Mouse (Mus musculus) limb, embryonic 11.5 days (tissue): ENCODE results near the gene Gm20661. TPM values are rescaled to one million over a fixed set of nuclear protein-coding genes. Genes with fewer than 3 reads are reported as not detected.

Experiments used
- ATAC-seq: fragments of 200-750 bp; cut with Nextera tagmentation; 2 replicates; pipeline ENCODE4 v1.8.0; 2017; ENCODE audit warnings: low read depth; ENCODE audit not compliant: insufficient number of reproducible peaks, low FRiP score, low TSS enrichment
- DNase-seq: peaks from one replicate; pipeline ENCODE4 v3.0.0-alpha.2; 2015; ENCODE audit warnings: low spot score
- H3K27ac ChIP-seq: fragments of 300-500 bp; sonication (generic); replicated peaks from 2 replicates; pipeline ENCODE4 v1.5.1; 2014; ENCODE audit warnings: low read depth, mild to moderate bottlenecking, low read length
- H3K27me3 ChIP-seq: fragments of 300-500 bp; sonication (generic); 2 replicates; pipeline ENCODE4 v1.6.1; 2014; ENCODE audit warnings: mild to moderate bottlenecking, low read length, mixed read lengths; ENCODE audit not compliant: control insufficient read depth, insufficient read depth
- H3K36me3 ChIP-seq: fragments of 300-500 bp; sonication (generic); 2 replicates; pipeline ENCODE4 v1.6.1; 2014; ENCODE audit warnings: mild to moderate bottlenecking, low read length, moderate library complexity, mixed read lengths; ENCODE audit not compliant: control insufficient read depth, insufficient read depth
- H3K4me1 ChIP-seq: fragments of 300-500 bp; sonication (generic); 2 replicates; pipeline ENCODE4 v1.6.1; 2014; ENCODE audit warnings: low read length, mixed read lengths; ENCODE audit not compliant: control insufficient read depth, insufficient read depth
- H3K4me2 ChIP-seq: fragments of 300-500 bp; sonication (generic); 2 replicates; pipeline ENCODE4 v1.6.1; 2014; ENCODE audit warnings: low read depth, mild to moderate bottlenecking, moderate library complexity; ENCODE audit not compliant: severe bottlenecking
- H3K4me3 ChIP-seq: fragments of 300-500 bp; sonication (generic); 2 replicates; pipeline ENCODE4 v1.5.1; 2014; ENCODE audit warnings: low read depth, low read length
- H3K9ac ChIP-seq: fragments of 300-500 bp; sonication (generic); 2 replicates; pipeline ENCODE4 v1.6.1; 2014; ENCODE audit warnings: mild to moderate bottlenecking, low read length
- H3K9me3 ChIP-seq: fragments of 300-500 bp; sonication (generic); 2 replicates; pipeline ENCODE4 v1.6.1; 2016; ENCODE audit warnings: low read length; ENCODE audit not compliant: control insufficient read depth
- WGBS: fragments of 180-500 bp; shearing (Covaris S2); extraction: QIAGEN DNeasy Blood & Tissue Kit; methylation state at CpG from one replicate; pipeline ENCODE4 v1.1.7; 2014; 5-methylcytosine and 5-hydroxymethylcytosine counted together
- polyA plus RNA-seq: library from polyadenylated mRNA; unstranded; fragments of >200 nt; fragmentation: Nextera tagmentation; extraction: Ambion mirVana; gene quantifications from 2 replicates; pipeline ENCODE4 v1.2.1, GENCODE M21; 2014

Gm20661 gene
- polyA plus RNA-seq = 7.3 and 7.9 TPM in 2 replicates

GRCm38 (mm10) chr9:107982681-107983346 is at the start of gene Gm20661:
TSS of gene Gm20661 (plus strand) at chr9:107983058.
- peak within 1 kb of the TSS; percentile 99 for H3K4me2 ChIP-seq
- H3K4me3 ChIP-seq = peak within 1 kb of the TSS; percentile 96
- 8% methylated on average over 14 of the region's 14 CpGs for WGBS
- no peaks in the 10 kb centered on the region for H3K27me3 ChIP-seq
- peak within 1 kb of the TSS; percentile 85 for H3K9ac ChIP-seq
- ATAC-seq = peak; percentile 73
- peak; percentile 94 for DNase-seq
- 0 out of 2 replicates have a peak, but pooled peaks cover 4% of the 10 kb centered on the region for H3K36me3 ChIP-seq
- H3K9me3 ChIP-seq = no peaks in the 10 kb centered on the region
- H3K27ac ChIP-seq = peak within 1 kb of the TSS; percentile 100
- peaks cover 41% of the 10 kb centered on the region for H3K4me1 ChIP-seq

GRCm38 (mm10) chr9:107934146-107934545 is 48.7 kb upstream of the Gm20661 start:
- no peaks in the 10 kb centered on the region for H3K36me3 ChIP-seq
- peaks cover 8% of the 10 kb centered on the region for H3K4me1 ChIP-seq
- DNase-seq = no peak
- H3K27ac ChIP-seq = no peak overlapping the region
- 87% methylated on average over 11 of the region's 11 CpGs for WGBS
- H3K4me2 ChIP-seq = no peak overlapping the region
- H3K9ac ChIP-seq = no peak overlapping the region
- H3K4me3 ChIP-seq = no peak overlapping the region
- no peak for ATAC-seq
- 0 out of 2 replicates have a peak, but pooled peaks cover 2% of the 10 kb centered on the region for H3K27me3 ChIP-seq
- no peaks in the 10 kb centered on the region for H3K9me3 ChIP-seq

DNA sequence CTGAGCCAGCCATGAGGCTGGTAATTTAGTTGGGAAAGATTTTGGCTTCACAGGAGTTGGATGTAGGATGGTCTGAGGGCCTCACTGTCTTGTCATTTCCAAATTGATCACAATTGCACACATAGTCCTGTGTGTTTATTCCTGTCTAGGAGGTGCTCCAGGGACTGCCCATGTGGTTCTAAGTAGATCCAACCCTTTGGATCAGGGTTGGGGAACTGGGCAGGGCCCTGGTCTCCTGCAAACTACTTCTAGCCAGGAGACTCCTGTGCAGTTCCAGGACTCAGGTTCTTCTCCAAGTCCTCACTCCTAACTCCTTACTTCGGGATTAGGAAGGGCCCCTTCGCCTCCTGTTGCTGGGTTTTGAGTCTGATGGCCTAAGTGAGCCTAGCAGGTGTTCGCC is 47.5 kb upstream of the Gm20661 start, which contains the start of gene Camkv:
TSS of gene Camkv (plus strand) at position 301 of the 400 bp plus-strand sequence.
- H3K27me3 ChIP-seq = 0 out of 2 replicates have a peak, but pooled peaks cover 2% of the 10 kb centered on the region
- WGBS = 6% methylated on average over 3 of the region's 3 CpGs
- ATAC-seq = no peak

GRCm38 (mm10) chr9:107935790-107936214 is 47.1 kb upstream of the Gm20661 start:
- Histone ChIP-seq H3K9ac (peak overlapping the region; percentile 61), H3K4me1 (peaks cover 8% of the 10 kb centered on the region), H3K4me2 (peak overlapping the region; percentile 95), H3K4me3 (peak overlapping the region; percentile 53), H3K36me3 (no peaks in the 10 kb centered on the region), H3K27ac (no peak overlapping the region), H3K27me3 (0 out of 2 replicates have a peak, but pooled peaks cover 2% of the 10 kb centered on the region), H3K9me3 (no peaks in the 10 kb centered on the region)
- under 1% methylated on average over 41 of the region's 41 CpGs for WGBS
- ATAC-seq = peak; percentile 40
- peak; percentile 74 for DNase-seq

More for the DNA sequence above, 47.5 kb upstream of the Gm20661 start, which contains the start of gene Camkv:
- DNase-seq = no peak
- peak within 1 kb of the TSS; percentile 53 for H3K4me3 ChIP-seq
- no peaks in the 10 kb centered on the region for H3K9me3 ChIP-seq
- peak within 1 kb of the TSS; percentile 95 for H3K4me2 ChIP-seq
- H3K27ac ChIP-seq = no peak within 1 kb of the TSS
- peaks cover 8% of the 10 kb centered on the region for H3K4me1 ChIP-seq
- H3K9ac ChIP-seq = peak within 1 kb of the TSS; percentile 61
- H3K36me3 ChIP-seq = no peaks in the 10 kb centered on the region

DNA sequence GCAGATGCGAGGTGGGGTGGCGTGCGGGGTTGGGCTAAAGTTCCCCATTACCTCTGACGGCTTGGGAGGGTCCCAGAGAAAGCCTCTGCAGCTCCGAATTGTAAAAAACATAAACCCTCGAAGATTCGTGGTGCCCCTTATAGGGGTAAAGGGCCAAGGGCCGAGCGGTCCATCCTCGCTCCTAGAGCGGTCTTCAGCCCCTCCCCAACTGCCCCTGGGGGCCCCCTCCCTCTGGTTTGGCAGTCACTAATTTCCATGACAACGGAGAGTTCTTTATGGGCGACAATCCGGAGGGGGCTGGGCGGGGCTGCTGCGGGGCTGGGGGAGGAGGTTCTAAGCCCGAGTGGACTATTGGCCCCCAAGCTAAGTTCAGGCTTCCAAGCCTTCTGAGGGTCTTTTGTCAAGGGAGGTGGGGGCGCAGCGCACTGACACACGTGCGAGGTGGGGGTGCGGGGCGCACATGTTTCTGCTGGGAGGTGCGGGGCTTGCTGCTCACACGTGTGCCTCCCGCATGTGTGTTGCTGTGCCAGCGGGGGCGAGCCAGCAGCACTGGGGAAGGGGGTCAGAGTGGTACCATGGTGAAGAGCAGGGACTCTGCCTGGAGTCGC is 46.5 kb upstream of the Gm20661 start:
- ATAC-seq (peak; percentile 36), DNase-seq (peak; percentile 36)
- H3K4me3 ChIP-seq = peak overlapping the region; percentile 53
- H3K9ac ChIP-seq = peak overlapping the region; percentile 61
- no peaks in the 10 kb centered on the region for H3K36me3 ChIP-seq
- H3K27ac ChIP-seq = no peak overlapping the region
- H3K4me2 ChIP-seq = peak overlapping the region; percentile 95
- H3K27me3 ChIP-seq = 0 out of 2 replicates have a peak, but pooled peaks cover 2% of the 10 kb centered on the region
- peaks cover 8% of the 10 kb centered on the region for H3K4me1 ChIP-seq
- WGBS = under 1% methylated on average over 29 of the region's 29 CpGs
- H3K9me3 ChIP-seq = no peaks in the 10 kb centered on the region

DNA sequence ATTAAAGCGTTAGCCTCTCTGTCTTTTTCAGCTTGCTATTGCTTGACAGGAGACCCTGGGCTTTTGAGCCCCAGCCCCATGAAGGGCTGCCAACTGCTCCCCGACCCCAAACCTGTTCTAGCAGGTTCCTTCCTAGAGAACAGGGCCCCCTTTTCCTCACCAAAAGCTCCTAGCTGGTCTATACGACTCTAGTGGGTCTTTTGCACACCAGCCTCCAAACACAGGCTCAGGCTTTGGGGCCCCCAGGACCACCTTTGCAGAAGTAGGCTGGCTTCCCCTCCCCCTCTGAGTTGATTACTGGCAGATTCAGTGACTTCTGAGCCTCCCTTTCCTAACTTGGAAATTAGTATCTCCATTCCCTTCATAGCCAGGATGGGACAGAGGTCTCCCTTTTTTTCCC is 46.0 kb upstream of the Gm20661 start:
- Histone ChIP-seq H3K4me1 (peaks cover 8% of the 10 kb centered on the region), H3K4me2 (peak overlapping the region; percentile 95), H3K36me3 (no peaks in the 10 kb centered on the region), H3K4me3 (peak overlapping the region; percentile 53), H3K27ac (no peak overlapping the region), H3K9ac (no peak overlapping the region), H3K27me3 (0 out of 2 replicates have a peak, but pooled peaks cover 2% of the 10 kb centered on the region), H3K9me3 (no peaks in the 10 kb centered on the region)
- 5% methylated on average over 3 of the region's 3 CpGs for WGBS
- DNase-seq (peak; percentile 28), ATAC-seq (no peak)

- Histone ChIP-seq H3K27ac (no peak overlapping the region), H3K9me3 (no peaks in the 10 kb centered on the region), H3K4me2 (no peak overlapping the region), H3K4me1 (peaks cover 2% of the 10 kb centered on the region; the same call in 1 of the 2 replicates), H3K4me3 (no peak overlapping the region), H3K27me3 (no peaks in the 10 kb centered on the region), H3K36me3 (no peaks in the 10 kb centered on the region), H3K9ac (no peak overlapping the region)
- 91% methylated on average over 31 of the region's 31 CpGs for WGBS
- no peak for DNase-seq
- ATAC-seq = no peak
These were observed 35.3 kb upstream of the Gm20661 start for GRCm38 (mm10) chr9:107947241-107948194.
